Mouse (Mus musculus): ENCODE data around the gene Gm11938.

Gene Gm11938

DNA sequence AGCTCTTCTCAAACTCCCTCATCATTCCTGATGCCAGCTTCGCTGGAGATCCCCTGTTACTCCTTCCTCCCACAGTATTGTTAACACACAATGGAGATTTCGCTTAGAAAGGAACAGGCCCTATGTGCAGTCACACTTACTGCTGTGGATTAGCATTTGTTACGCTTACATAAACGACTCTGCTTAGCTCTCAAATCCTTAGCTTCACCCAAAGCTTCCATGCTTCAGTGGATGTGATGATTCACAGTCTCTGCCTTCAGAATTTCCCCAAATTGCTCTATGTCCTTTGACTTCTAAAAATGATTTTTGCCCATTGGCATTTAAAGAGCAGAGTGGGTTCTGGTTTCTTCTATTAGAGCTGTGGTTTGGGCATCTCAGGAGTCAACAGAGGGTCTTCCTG, 29.9 kb downstream of the Gm11938 start:
- DNase-seq (ENCODE audit: low spot score) = no peak

DNA sequence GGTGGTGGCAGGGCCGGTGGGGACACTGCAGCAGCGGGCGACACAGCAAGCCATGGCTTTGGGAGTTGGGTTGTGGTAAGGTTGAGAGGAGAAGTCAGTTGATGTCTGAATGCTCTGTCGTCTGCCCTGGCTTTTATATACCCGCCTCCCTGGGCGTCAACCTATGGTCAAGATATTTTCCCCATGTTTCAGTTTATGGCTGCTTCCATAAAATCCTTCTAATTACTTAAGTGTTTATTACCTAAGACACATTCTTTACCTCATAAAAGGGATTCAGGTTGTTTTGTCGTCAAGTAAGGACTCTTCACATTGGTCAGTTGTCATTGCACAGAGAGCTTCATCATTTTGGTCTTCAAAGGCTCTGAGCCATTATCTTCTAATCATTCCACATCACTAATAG, 36.6 kb downstream of the Gm11938 start, which contains the start of gene Krtap3-1:
Krtap3-1 (minus strand) TSS at position 101 of the 400 bp plus-strand sequence.
- DNase-seq (ENCODE audit: low spot score) = no peak

DNA sequence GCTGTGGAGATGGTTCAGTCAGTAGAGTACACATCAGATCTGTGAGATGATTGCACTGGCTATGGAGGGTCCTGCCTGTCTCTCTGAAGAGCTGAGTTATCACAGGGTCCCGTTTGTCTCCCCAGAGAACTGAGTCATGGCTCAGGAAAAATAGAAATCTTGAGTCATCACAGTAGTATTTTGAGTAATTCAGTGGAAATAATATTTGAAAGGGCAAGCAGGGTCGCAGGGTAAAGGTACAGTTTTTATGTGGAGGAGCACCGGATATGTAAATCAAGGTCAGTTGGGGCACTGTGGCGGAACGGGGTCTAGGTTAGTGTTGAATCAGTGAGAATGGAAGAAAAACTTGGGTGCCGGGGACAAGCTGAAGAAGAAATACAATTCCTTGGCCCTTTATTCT, 40.5 kb downstream of the Gm11938 start:
- DNase-seq (ENCODE audit: low spot score) = no peak

DNA sequence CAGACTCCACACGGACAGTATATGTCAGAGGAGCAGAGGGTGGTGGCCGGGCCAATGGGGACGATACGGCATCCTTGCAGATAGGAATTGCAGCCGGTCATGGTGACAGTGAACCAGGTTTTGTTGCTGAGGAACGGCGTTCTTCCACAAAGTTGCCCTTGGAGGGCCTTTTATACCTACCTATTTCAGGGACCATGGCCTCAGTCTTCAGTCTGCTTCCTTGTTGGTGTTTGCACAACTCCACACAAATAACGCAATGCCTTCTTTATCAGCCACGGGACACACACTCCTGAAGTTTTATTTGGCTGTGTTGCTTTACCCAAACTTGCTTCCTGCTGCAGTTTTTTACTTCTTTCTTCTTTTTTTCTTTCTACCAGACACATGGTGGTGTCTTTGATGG, 43.7 kb downstream of the Gm11938 start, which contains the start of gene Gm11939:
Gm11939 (minus strand) TSS at position 101 of the 400 bp plus-strand sequence.
- DNase-seq (ENCODE audit: low spot score) = no peak

DNA sequence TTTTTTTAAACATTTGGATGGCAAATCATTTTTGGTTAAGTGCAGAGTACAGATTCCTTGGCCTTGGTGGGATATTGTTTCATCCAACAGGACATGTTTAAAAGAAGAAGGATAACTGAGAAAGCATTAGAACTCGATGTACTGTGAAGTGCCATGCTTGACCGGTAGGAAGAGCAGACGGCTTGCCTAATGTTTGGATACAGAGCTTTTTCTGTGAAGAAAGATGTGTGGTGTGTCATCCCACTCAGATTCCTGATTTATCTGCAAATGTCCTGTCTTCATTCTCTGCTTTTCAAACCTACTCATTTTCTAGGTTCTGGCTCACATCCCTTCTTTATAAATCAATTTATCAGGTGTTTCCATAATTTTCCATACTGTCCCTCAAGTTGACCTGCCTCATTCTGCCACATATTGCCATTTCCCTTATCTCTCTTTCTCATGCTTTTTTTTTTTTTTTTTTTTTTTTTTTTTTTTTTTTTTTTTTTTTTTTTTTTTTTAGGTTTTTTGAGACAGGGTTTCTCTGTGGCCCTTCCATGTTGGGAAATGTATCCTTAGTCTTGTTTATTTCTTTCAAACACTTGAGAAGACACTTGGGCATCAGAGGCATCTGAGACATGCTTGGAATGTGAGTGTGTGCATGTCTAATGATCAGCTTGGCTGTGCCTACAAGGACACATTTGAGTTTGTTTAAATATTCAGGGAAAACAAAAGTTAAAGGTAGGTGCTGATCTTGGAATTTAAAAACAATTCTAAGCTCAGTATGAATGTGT, 44.9 kb downstream of the Gm11938 start:
- DNase-seq (ENCODE audit: low spot score) = no peak

DNA sequence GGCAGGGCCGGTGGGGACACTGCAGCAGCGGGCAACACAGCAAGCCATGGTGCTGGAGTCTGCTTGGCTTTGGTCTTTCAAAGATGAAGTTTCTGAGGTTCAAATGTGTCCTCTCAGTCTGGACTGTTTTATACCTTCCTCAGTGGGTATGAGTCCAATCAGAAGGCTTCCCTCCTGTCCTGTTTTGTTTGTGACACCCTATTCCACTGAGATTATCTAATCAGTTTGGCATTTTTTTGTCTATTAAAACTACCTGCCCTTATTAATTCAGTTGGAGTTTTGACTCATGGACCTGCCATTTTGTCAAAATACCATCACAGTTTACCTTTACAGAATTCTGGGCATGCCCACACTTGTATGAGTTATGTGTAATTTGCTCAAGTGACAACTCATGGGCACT, 46.4 kb downstream of the Gm11938 start, which contains the start of gene Krtap3-2:
Krtap3-2 (minus strand) TSS at position 101 of the 400 bp plus-strand sequence.
- no peak for DNase-seq (ENCODE audit: low spot score)

DNA sequence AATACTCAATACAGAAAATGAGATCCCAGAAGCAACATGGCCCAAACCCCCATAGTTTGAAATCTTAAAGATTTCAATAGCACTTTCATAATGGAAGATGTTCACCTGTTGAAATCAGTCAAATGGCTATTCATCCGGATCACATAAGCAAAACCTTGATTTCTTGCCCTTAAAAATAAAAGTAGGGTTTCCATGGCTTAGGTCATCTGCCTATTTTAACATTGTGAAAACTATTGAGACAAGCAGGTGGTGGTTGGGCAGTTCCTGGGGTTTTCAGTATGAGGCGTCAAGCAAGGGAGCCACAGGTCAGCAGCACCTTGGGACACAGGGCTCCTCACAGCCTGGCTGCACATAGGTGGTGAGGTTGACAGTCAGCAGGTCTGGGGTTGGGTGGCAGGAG, 46.9 kb downstream of the Gm11938 start:
- DNase-seq (ENCODE audit: low spot score) = no peak

Measured in left cerebral cortex, adult 11 months (tissue).